Mouse (Mus musculus) hindbrain, postnatal 0 days (tissue): ENCODE results near the gene Arf1. TPM values are rescaled to one million over a fixed set of nuclear protein-coding genes. Genes with fewer than 3 reads are reported as not detected.

ENCODE experiments used
- ATAC-seq: fragments of 200-750 bp; cut with Nextera tagmentation; 2 replicates; pipeline ENCODE4 v1.8.0; 2017; ENCODE audit warnings: mild to moderate bottlenecking, moderate TSS enrichment, moderate library complexity
- DNase-seq: peaks from one replicate; pipeline ENCODE4 v3.0.0-alpha.2; 2015; ENCODE audit warnings: low spot score
- H3K27ac ChIP-seq: fragments of 300-500 bp; sonication (generic); 2 replicates; pipeline ENCODE4 v1.5.1; 2014; ENCODE audit warnings: mild to moderate bottlenecking
- H3K27me3 ChIP-seq: fragments of 300-500 bp; sonication (generic); 2 replicates; pipeline ENCODE4 v1.6.1; 2014; ENCODE audit warnings: low read length, mixed read lengths; ENCODE audit not compliant: insufficient read depth
- H3K36me3 ChIP-seq: fragments of 300-500 bp; sonication (generic); 2 replicates; pipeline ENCODE4 v1.6.1; 2014; ENCODE audit warnings: low read length, mixed read lengths; ENCODE audit not compliant: insufficient read depth
- H3K4me1 ChIP-seq: fragments of 300-500 bp; sonication (generic); 2 replicates; pipeline ENCODE4 v1.6.1; 2014; ENCODE audit warnings: antibody characterized with exemption, low read length, mixed read lengths; ENCODE audit not compliant: insufficient read depth
- H3K4me2 ChIP-seq: fragments of 300-500 bp; sonication (generic); 2 replicates; pipeline ENCODE4 v1.6.1; 2014; ENCODE audit warnings: low read depth, mild to moderate bottlenecking, low read length, moderate library complexity, mixed read lengths
- H3K4me3 ChIP-seq: fragments of 300-500 bp; sonication (generic); 2 replicates; pipeline ENCODE4 v1.5.1; 2014; ENCODE audit warnings: low read length
- H3K9ac ChIP-seq: fragments of 300-500 bp; sonication (generic); replicated peaks from 2 replicates; pipeline ENCODE4 v1.6.1; 2014; ENCODE audit warnings: mild to moderate bottlenecking, low read length, moderate library complexity, mixed read lengths
- H3K9me3 ChIP-seq: fragments of 300-500 bp; sonication (generic); 2 replicates; pipeline ENCODE4 v1.6.1; 2016; ENCODE audit warnings: low read length, mixed read lengths
- CTCF ChIP-seq: IDR thresholded peaks from 2 replicates; pipeline ENCODE4 v1.5.1; 2016; ENCODE audit warnings: antibody characterized with exemption, control low read depth, low read depth
- WGBS: fragments of 180-500 bp; shearing (Covaris S2); extraction: QIAGEN DNeasy Blood & Tissue Kit; methylation state at CpG from one replicate; pipeline ENCODE4 v1.1.7; 2014; 5-methylcytosine and 5-hydroxymethylcytosine counted together
- polyA plus RNA-seq: library from polyadenylated mRNA; unstranded; fragments of >200 nt; fragmentation: Nextera tagmentation; extraction: Ambion mirVana; gene quantifications from 2 replicates; pipeline ENCODE4 v1.2.1, GENCODE M21; 2015
- total RNA-seq: library from RNA; depleted of rRNA; stranded (reverse); fragments of >200 nt; gene quantifications from 2 replicates; pipeline ENCODE4 v1.2.3, GENCODE M21; 2014

Gene Arf1
- total and polyA plus RNA-seq, 2 experiments from 2014 or later: 363 to 632 TPM

GRCm38 (mm10) chr11:59226787-59227603, 1.1 kb downstream of the Arf1 start:
- 3% methylated on average over 21 of the region's 21 CpGs for WGBS
- Histone ChIP-seq H3K4me3 (peak overlapping the region; percentile 93), H3K27ac (peak overlapping the region; percentile 94), H3K4me1 (peaks cover 12% of the 10 kb centered on the region), H3K9me3 (no peaks in the 10 kb centered on the region), H3K4me2 (peak overlapping the region; percentile 71), H3K9ac (peak overlapping the region; percentile 95), H3K36me3 (no peaks in the 10 kb centered on the region), H3K27me3 (no peaks in the 10 kb centered on the region)
- TF ChIP-seq CTCF: no peak
- no peak for ATAC-seq
- peak; percentile 17 for DNase-seq

DNA sequence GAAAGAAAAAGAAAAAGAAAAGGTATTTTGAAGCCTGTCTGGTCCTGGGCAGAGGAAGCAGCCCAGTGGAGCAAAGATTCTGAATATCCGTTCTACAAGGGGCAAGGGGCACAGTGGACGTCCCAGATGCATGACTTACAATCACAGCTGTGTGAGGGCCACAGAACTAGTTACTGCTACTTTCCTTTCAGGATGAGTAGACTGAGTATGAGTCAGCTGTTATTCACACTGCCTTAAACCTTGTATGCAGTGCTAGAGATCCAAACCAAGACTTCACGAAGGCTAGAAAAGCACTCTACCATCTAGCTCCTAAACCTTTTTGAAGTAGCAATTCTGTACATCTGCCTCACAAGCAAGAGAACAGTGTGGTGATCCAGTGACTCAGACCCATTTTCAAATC, 1.8 kb downstream of the Arf1 start:
- 43% methylated on average over 3 of the region's 3 CpGs for WGBS
- Histone ChIP-seq H3K27me3 (no peaks in the 10 kb centered on the region), H3K36me3 (no peaks in the 10 kb centered on the region), H3K27ac (no peak overlapping the region), H3K4me1 (peaks cover 12% of the 10 kb centered on the region), H3K4me2 (peak overlapping the region; percentile 71), H3K9me3 (no peaks in the 10 kb centered on the region), H3K4me3 (peak overlapping the region; percentile 93), H3K9ac (peak overlapping the region; percentile 95)
- TF ChIP-seq CTCF: no peak
- DNase-seq (no peak), ATAC-seq (no peak)

DNA sequence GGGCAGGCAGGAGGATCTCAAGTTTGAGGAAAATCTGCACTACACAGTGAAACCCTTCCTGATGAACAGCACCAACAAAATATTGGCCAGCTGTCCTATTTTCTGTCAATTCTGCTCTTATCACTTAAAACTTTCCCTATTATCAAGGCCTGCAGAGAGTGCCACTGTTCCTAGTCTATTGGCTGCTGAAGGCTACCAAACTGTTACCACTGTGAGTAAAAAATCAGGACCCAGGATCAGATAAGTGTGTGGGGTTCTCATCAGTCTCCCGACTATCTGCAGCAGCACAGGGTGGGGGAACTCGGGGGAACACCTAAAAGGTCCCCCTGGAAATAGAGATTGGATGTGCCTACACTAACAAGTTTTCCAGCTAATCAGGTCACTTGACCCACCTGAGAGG, 2.9 kb downstream of the Arf1 start:
- Histone ChIP-seq H3K27ac (no peak overlapping the region), H3K9me3 (no peaks in the 10 kb centered on the region), H3K27me3 (no peaks in the 10 kb centered on the region), H3K4me2 (no peak overlapping the region; the same call in 1 of the 2 replicates), H3K36me3 (no peaks in the 10 kb centered on the region), H3K4me3 (no peak overlapping the region), H3K9ac (no peak overlapping the region), H3K4me1 (peaks cover 12% of the 10 kb centered on the region)
- DNase-seq: no peak
- no peak for ATAC-seq
- TF ChIP-seq CTCF: no peak
- 86% methylated on average over 2 of the region's 2 CpGs for whole genome bisulfite sequencing

DNA sequence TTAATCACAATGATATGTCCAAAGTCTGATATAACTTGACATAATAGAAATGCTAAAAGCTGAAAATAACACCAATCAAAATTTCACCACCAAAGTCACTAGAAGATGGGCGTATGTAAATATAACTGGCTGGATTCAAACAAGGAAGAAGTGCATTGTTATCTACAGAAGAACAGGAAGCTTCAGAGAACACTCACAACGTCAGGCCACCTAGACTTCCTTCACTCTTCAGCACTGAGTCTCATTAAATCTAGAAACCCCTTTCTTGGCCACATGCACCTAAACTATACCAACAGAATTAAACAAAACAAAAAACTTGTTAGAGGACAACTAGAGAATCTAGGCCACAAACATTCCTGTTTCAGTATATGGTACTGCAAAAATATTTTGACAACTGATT, 3.6 kb downstream of the Arf1 start:
- ATAC-seq: no peak
- H3K4me1 ChIP-seq: peaks cover 12% of the 10 kb centered on the region

DNA sequence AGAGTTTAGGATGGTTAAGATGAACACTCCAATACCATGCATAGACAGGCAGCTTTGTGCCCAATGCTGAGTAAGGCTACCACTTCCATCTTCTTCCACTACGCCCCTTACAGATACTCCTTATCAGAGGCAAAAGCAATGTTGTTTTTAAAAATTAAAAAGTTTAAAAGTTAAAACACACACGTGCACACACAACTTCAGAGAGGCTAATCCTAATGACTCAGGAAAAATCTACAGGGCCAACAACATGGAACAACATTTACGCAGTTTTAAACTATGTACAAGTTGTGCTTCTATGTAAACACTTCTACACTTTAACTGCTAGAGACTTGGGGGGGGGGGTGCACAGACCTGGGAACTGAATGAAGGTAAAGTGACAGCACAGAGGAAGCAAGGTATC, 4.0 kb downstream of the Arf1 start:
- H3K9ac ChIP-seq: no peak overlapping the region
- peaks cover 12% of the 10 kb centered on the region for H3K4me1 ChIP-seq
- no peak overlapping the region for H3K4me2 ChIP-seq
- TF ChIP-seq CTCF: no peak
- no peaks in the 10 kb centered on the region for H3K9me3 ChIP-seq
- DNase-seq (no peak), ATAC-seq (no peak)
- H3K27ac ChIP-seq: no peak overlapping the region
- 95% methylated on average over 3 of the region's 3 CpGs for WGBS
- H3K27me3 ChIP-seq: no peaks in the 10 kb centered on the region
- no peaks in the 10 kb centered on the region for H3K36me3 ChIP-seq
- H3K4me3 ChIP-seq: no peak overlapping the region

More for the DNA sequence above, 3.6 kb downstream of the Arf1 start:
- Histone ChIP-seq H3K4me2 (no peak overlapping the region), H3K27me3 (no peaks in the 10 kb centered on the region), H3K27ac (no peak overlapping the region), H3K36me3 (no peaks in the 10 kb centered on the region), H3K9me3 (no peaks in the 10 kb centered on the region), H3K4me3 (no peak overlapping the region), H3K9ac (no peak overlapping the region)
- no peak for TF ChIP-seq CTCF
- 69% methylated on average over 2 of the region's 2 CpGs for WGBS
- no peak for DNase-seq

DNA sequence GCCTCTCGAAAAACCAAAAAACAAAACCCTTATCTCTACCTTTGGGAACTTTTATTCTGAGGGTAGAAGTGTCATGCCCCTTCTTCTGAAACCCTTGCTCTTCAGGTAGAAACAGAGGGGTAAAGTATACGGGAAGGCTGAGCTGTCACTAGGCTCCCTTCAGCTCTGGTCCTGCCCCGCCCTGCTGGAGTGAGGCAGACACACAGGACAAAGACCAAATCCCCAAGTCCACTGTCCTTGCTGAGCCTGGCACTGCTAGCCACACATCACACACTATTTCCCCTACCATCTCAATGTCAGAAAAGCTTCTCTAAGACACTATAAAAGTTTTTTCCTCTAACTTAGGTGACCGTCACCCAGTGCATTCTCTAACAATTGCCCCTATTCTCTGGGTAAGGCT, 5.8 kb downstream of the Arf1 start:
- Histone ChIP-seq H3K9ac (no peak overlapping the region), H3K4me2 (no peak overlapping the region), H3K27ac (no peak overlapping the region), H3K4me3 (no peak overlapping the region), H3K27me3 (no peaks in the 10 kb centered on the region), H3K36me3 (no peaks in the 10 kb centered on the region), H3K9me3 (no peaks in the 10 kb centered on the region), H3K4me1 (peaks cover 8% of the 10 kb centered on the region; the same call in 1 of the 2 replicates)
- DNase-seq (no peak), ATAC-seq (no peak)
- WGBS: 85% methylated on average over 4 of the region's 4 CpGs
- no peak for TF ChIP-seq CTCF

- DNase-seq (no peak), ATAC-seq (no peak)
- Histone ChIP-seq H3K27ac (no peak overlapping the region), H3K27me3 (no peaks in the 10 kb centered on the region), H3K9me3 (no peaks in the 10 kb centered on the region), H3K4me1 (peaks cover 6% of the 10 kb centered on the region; the same call in 1 of the 2 replicates), H3K9ac (no peak overlapping the region), H3K36me3 (no peaks in the 10 kb centered on the region), H3K4me2 (no peak overlapping the region), H3K4me3 (no peak overlapping the region)
- TF ChIP-seq CTCF: no peak
Observed at GRCm38 (mm10) chr11:59221604-59222003, 6.5 kb downstream of the Arf1 start.
